Mouse (Mus musculus) neural tube, embryonic 10.5 days (tissue): ENCODE results near the gene Bfsp2.

Experiments used
- DNase-seq: peaks from one replicate; pipeline ENCODE4 v3.0.0-alpha.2; 2017; ENCODE audit warnings: low spot score; ENCODE audit errors: extremely low spot score

Gene Bfsp2

GRCm38 (mm10) chr9:103384141-103384796, 96.0 kb downstream of the Bfsp2 start:
- DNase-seq: no peak

DNA sequence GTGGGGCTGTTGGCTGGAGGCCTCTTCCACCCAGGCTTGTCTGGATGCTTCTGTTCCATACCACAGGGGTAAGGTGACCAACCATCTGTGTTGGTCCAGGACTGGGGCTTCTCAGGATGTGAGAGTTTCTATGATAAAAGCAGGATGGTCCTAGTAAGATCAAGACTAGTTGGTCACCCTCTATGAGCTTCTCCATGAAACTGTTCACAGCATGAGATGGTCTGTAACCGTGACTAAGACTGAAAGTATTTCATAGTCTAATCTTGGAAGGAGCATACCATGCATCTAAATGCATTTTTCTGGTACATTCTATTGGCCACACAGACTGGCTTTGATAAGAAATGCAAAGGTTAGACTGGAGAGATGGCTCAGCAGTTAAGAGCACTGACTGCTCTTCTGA, 96.6 kb downstream of the Bfsp2 start:
- no peak for DNase-seq

DNA sequence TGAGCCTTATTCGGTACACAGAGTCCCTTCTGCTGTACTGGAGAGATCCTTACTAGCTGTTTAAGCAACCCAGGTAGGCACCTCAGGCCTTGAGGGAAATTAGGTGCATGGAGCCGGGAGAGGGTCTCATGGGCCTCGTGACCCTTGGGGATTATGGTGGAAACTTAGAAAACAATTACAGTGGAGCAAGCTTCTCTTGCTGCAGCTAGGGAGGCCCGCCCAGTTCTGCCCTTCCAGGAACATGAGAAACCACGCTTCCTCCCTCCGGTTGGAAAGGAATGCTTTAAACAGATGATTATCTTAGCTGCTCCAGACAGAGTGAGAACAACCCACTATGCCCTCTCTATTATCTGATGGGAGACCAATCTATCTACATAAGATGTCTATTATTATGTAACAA, 97.2 kb downstream of the Bfsp2 start:
- no peak for DNase-seq

DNA sequence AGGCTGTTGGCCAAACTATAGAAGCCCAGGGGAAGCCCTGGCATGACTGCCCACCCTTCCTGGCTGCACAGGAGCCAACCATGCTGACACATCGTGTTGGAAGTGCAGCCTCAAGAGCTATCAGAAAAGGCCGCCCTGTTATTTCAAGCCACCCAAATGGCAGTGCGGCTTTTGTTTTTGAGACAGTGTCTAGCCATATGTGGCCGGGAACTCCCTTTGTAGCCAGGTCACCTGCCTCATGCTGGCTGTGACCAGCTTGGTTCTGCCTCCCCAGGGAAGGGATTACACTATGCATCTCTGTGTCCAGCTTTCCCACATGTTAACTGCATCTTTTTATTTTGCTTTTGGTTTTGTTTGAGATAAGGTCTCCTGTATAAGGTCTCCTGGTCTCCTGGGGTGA, 99.7 kb downstream of the Bfsp2 start:
- DNase-seq: no peak

- DNase-seq: no peak
Observed at GRCm38 (mm10) chr9:103379199-103379598, 101.0 kb downstream of the Bfsp2 start.

GRCm38 (mm10) chr9:103378686-103379085, 101.5 kb downstream of the Bfsp2 start:
- DNase-seq: no peak

DNA sequence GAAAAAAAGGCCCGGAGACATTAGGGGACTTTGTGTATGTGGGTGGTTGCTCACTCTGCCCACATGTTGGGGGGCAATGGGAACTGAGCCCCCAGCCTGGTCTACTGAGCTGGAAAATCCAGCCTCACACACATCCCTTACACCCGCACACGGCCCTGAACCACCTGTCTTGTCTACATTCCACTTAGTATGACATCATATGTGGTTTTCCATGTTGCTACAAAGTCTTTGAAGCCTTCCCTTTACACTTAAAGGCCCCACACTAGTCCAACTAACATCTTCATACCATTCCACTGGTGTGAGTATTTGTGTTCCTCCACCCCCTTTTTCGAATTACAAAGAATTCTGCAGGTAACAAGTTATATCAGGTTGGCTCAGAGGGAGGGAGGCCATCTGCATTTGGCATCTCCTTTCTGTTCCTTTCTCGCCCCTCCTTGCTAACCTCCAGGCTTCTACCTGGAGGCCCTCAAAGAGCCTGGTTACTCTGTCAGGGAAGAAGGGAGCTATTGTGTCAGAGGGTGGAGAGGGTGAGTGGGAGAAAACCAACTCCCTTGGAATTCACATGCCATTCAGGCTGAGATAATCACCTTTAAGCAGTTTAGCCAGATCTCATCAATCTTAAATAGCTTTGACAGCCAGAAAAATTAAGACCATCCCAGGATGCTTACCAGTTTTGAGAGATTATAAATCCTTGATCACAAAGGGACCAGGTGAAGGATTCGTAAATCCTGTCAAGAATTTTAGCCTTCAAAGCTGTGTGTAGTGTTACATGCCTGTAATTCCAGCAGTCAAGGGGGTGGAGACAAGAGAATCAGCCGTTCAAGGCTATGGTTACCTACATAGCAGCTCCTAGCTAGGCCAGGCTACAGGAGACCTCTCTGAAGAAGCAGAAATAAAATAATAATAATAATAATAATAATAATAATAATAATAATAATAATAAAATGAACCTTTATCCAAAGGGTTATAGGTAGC, 103.6 kb downstream of the Bfsp2 start:
- no peak for DNase-seq
